Mouse (Mus musculus) brain, embryonic 14.5 days (tissue): ENCODE data around the gene Gnb1.

Source experiments
- CTCF ChIP-seq: fragments of 200-500 bp; IDR thresholded peaks from 2 replicates; pipeline ENCODE4 v1.5.1; 2012; ENCODE audit warnings: inconsistent platforms, mild to moderate bottlenecking, moderate library complexity, borderline replicate concordance; ENCODE audit not compliant: insufficient read depth, insufficient read length; ENCODE audit errors: extremely low read depth
- POLR2A ChIP-seq: fragments of 200-500 bp; IDR thresholded peaks from 2 replicates; pipeline ENCODE4 v1.6.1; 2012; ENCODE audit warnings: mild to moderate bottlenecking, inconsistent platforms, borderline replicate concordance; ENCODE audit not compliant: poor library complexity, insufficient read depth, insufficient read length, severe bottlenecking; ENCODE audit errors: extremely low read depth

DNA sequence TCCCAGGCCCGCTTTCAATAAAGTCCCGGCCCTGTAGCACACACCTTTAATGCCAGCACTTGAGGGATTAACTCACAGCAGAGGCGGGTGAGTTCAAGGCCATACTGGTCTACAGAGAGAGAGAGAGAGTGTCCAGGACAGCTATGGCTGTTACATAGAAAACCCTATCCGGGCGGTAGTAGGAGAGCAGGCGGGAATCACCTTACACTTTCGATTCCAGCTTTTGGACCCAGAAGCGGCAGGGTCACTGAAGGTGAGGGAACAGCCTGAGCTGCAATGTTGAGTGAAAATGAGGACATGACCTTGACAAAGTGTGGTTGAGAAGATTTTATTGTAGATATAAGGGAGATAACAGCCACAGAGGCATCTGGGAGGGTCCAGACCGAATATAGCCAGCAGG, 82.7 kb downstream of the Gnb1 start:
- TF ChIP-seq CTCF (no peak), POLR2A (no peak)
